Mouse (Mus musculus) limb, embryonic 13.5 days (tissue): ENCODE measurements at regions not wholly inside any gene's neighbourhood (a gene's known extent, or its start where the extent isn't known, plus 50 kb on each side); places are given as distances from the start of the nearest gene placed in this dataset.

Experiments used
- ATAC-seq: fragments of 200-750 bp; cut with Nextera tagmentation; 2 replicates; pipeline ENCODE4 v1.8.0; 2017; ENCODE audit warnings: low read depth, moderate number of reproducible peaks, moderate TSS enrichment; ENCODE audit not compliant: low FRiP score
- H3K27ac ChIP-seq: fragments of 300-500 bp; sonication (generic); 2 replicates; pipeline ENCODE4 v1.5.1; 2015; ENCODE audit warnings: inconsistent platforms, mild to moderate bottlenecking, moderate library complexity
- H3K27me3 ChIP-seq: fragments of 300-500 bp; sonication (generic); 2 replicates; pipeline ENCODE4 v1.6.1; 2015; ENCODE audit warnings: mild to moderate bottlenecking, inconsistent platforms
- H3K36me3 ChIP-seq: fragments of 300-500 bp; sonication (generic); 2 replicates; pipeline ENCODE4 v1.6.1; 2015; ENCODE audit warnings: inconsistent platforms, mild to moderate bottlenecking, moderate library complexity
- H3K4me1 ChIP-seq: fragments of 300-500 bp; sonication (generic); 2 replicates; pipeline ENCODE4 v1.6.1; 2015; ENCODE audit warnings: inconsistent platforms
- H3K4me2 ChIP-seq: fragments of 300-500 bp; sonication (generic); replicated peaks from 2 replicates; pipeline ENCODE4 v1.6.1; 2015; ENCODE audit warnings: inconsistent platforms, mild to moderate bottlenecking, moderate library complexity
- H3K4me3 ChIP-seq: fragments of 300-500 bp; sonication (generic); 2 replicates; pipeline ENCODE4 v1.5.1; 2015; ENCODE audit warnings: moderate library complexity, mild to moderate bottlenecking, inconsistent platforms
- H3K9ac ChIP-seq: fragments of 300-500 bp; sonication (generic); 2 replicates; pipeline ENCODE4 v1.6.1; 2015; ENCODE audit warnings: mild to moderate bottlenecking, inconsistent platforms
- H3K9me3 ChIP-seq: fragments of 300-500 bp; sonication (generic); 2 replicates; pipeline ENCODE4 v1.6.1; 2016; ENCODE audit warnings: inconsistent platforms
- WGBS: fragments of 180-500 bp; shearing (Covaris S2); methylation state at CpG from one replicate; pipeline ENCODE4 v1.1.7; 2015; 5-methylcytosine and 5-hydroxymethylcytosine counted together

DNA sequence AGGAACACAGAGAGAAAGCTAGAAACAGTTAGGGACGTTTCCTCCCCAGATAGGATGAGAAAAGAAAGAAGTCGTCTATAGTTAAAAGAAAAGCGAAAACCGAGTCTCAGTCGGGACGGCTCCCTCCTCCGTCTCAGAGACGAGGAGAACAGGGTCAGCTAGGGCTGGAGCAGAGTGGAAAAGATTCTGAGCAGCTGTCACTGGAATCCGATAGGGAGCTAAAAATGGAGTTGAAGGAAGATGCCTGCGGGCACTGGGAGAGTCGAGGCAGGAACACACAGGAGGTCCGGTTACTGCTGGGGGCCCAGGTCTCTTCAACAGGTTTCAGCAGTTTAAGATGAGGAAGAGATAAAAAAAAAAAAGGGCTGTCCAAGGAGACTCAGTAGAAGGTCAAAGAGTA is 99.9 kb upstream of the Rreb1 start:
- H3K27me3 ChIP-seq, result no peaks in the 10 kb centered on the region
- 0 out of 2 replicates have a peak, but pooled peaks cover 8% of the 10 kb centered on the region for H3K4me1 ChIP-seq
- no peaks in the 10 kb centered on the region for H3K36me3 ChIP-seq
- ATAC-seq, result no peak
- no peak overlapping the region for H3K9ac ChIP-seq
- 70% methylated on average over 12 of the region's 12 CpGs for WGBS
- H3K4me2 ChIP-seq, result no peak overlapping the region
- H3K9me3 ChIP-seq, result no peaks in the 10 kb centered on the region
- no peak overlapping the region for H3K4me3 ChIP-seq
- H3K27ac ChIP-seq, result no peak overlapping the region

DNA sequence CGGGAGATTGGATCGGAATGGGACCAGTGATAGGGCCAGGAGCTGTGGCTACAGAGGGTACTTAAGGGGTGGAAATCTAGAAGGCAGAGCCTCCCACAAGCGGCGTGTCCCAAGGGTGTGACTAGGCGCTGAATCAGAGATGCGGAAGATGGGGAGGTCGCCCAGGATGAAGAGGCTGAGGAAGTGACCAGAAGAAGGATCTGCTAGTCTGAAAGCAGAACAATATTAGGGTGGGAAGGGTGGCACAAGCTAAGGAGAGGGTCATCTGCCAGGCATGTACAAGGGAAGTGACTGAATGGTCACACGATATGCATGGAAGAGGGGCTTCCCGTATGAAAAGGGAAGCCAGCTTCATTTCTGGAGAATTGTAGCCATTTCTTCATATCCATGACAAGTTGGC is 99.4 kb upstream of the Rreb1 start:
- Histone ChIP-seq H3K4me1 (0 out of 2 replicates have a peak, but pooled peaks cover 8% of the 10 kb centered on the region), H3K9me3 (no peaks in the 10 kb centered on the region), H3K9ac (no peak overlapping the region), H3K27ac (no peak overlapping the region), H3K4me2 (no peak overlapping the region), H3K4me3 (no peak overlapping the region), H3K27me3 (no peaks in the 10 kb centered on the region), H3K36me3 (no peaks in the 10 kb centered on the region)
- WGBS, result 89% methylated on average over 9 of the region's 9 CpGs
- no peak for ATAC-seq

DNA sequence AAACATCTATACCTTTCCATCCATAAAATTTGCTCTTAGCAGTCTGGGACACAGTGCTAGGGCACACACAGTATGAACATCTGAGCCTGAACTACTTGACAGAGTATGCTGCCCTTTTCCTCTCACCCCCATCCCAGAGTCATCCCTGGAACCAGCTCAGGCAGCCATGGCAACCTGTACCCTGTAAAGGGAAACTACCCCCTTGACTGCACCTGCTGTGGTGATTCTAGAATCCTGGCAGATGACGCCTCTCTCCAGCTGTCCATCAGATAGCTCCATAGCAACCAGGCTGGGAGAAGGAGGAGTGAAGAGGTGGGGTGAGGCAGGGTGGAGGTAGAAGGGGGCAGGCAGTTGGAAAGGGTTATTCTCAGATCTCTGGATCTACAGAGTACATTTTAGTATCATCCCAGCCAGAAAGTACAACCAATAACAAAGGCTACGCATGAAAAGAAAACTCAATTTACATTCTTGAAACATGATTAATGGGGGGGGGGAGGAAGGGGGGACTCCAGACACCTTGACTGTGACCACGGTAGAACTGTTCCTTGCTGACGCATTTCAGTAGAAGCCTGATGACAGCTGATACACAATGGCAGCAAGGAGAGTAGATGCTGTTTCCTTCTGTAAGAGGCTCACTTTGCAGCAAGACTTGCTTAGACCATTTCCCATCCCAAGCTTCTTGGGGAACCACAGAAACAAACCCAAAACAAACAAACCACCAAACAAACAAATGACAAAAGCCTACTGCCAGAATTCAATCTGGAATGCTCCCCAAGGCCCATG is 97.2 kb upstream of the Rreb1 start:
- 51% methylated on average over 4 of the region's 4 CpGs for WGBS
- ATAC-seq, result peak; percentile 69

DNA sequence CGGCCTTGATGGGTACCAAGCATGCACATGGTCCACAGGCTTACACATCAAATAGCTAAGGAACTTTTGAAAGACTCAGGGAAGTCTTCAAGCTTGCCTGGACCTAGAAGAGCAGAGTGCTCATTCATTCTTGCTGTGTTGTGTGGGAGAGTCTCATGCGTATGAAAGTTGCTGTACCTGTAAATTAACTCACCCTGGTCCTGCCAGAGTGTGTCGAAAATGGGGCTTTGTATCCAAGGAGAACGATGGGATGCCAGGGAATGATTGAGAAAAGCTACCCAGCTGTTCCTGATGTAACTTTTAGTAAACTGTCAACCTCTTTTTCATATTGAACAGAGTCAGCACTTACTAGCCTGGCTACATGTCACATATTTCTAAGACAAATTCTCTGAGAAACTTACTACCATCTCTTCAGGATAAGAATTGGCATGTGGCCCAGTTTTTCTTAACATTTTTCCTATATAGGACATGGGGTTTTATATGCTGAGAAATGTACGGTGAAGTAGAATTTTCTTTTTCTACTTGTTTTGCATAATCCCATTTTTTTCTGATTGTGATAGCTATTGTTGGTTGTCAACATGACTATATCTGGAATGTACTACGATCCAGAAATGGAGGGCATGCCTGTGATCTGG is 95.0 kb upstream of the Rreb1 start:
- H3K9ac ChIP-seq, result no peak overlapping the region
- no peak overlapping the region for H3K27ac ChIP-seq
- H3K4me2 ChIP-seq, result no peak overlapping the region
- WGBS, result 80% methylated on average over 6 of the region's 6 CpGs
- H3K27me3 ChIP-seq, result no peaks in the 10 kb centered on the region
- ATAC-seq, result no peak
- no peak overlapping the region for H3K4me3 ChIP-seq
- no peaks in the 10 kb centered on the region for H3K4me1 ChIP-seq
- no peaks in the 10 kb centered on the region for H3K36me3 ChIP-seq
- no peaks in the 10 kb centered on the region for H3K9me3 ChIP-seq

More for the DNA sequence above, 97.2 kb upstream of the Rreb1 start:
- Histone ChIP-seq H3K9me3 (no peaks in the 10 kb centered on the region), H3K36me3 (no peaks in the 10 kb centered on the region), H3K27ac (no peak overlapping the region), H3K27me3 (no peaks in the 10 kb centered on the region), H3K9ac (no peak overlapping the region), H3K4me2 (no peak overlapping the region), H3K4me1 (0 out of 2 replicates have a peak, but pooled peaks cover 4% of the 10 kb centered on the region), H3K4me3 (no peak overlapping the region)

DNA sequence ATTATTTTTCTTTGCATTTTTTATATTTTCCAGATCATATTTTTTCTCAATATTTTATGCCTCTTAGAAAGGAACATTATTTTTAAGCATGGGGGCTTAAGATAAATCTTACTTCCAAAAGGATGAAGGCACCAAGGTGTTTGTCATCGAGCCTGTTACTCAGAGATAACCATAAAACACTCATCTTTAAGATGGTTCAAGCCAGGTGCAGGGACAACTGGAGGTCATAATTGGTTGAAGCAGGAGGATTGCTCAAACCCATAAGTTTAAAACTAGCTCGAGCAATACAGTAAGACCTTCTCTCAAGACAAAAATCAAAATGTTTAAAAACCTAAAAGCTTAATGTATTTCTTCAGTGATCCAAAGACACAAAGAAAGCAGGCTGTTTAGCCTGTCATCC is 92.6 kb upstream of the Rreb1 start:
- Histone ChIP-seq H3K27me3 (no peaks in the 10 kb centered on the region), H3K4me3 (no peak overlapping the region), H3K4me2 (no peak overlapping the region), H3K27ac (no peak overlapping the region), H3K4me1 (no peaks in the 10 kb centered on the region), H3K9me3 (no peaks in the 10 kb centered on the region), H3K9ac (no peak overlapping the region), H3K36me3 (no peaks in the 10 kb centered on the region)
- WGBS, result 70% methylated on average over 2 of the region's 2 CpGs
- no peak for ATAC-seq

DNA sequence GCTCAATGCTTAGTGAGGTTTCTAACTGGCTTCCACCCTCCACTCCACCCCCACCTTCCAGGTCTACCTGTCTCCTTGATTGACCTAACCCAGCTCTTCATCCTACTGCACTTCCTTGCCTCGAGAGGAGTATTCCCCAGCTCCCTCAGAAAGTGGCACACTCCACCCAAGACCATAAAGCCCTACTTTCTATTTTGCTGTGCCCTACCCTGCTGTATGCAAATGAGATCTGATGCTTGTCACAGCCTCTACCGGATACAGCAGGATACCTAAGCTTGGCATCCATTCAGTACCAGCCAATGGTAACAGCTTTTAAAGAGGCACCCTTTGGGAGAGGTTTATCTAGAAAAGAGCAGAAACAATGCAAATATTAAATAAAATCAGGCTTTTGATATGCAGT is 92.1 kb upstream of the Rreb1 start:
- no peak overlapping the region for H3K9ac ChIP-seq
- WGBS, result 53% methylated on average over 2 of the region's 2 CpGs
- ATAC-seq, result no peak

DNA sequence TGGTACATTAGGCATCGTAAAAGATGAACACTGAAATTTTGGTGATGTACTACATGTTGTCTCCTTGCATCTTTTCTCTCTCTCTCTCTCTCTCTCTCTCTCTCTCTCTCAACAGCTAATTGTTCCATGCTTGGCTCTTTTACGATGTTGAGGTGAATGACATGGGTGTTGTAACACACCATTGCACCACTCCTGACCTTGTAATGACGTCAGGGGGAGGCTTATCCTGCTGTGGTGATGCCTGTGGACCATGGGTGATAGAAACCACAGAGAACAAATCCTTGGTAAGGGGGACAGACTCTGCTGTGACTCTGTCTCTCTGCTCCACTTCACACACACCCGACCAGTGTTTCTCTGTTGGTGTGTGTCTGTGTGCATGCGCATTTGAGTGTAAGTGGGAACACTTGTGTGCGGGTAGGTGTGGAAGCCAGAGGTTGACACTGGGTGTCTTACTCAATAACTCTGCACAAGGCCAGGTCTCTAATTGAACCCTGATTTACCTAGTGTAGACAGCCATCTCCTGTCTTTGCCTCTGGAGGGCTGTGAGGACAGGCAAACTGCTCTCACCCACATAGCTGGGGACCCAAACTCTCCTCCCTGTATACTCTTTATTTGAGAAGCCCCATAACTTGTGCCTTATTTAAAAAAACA is 88.9 kb upstream of the Rreb1 start:
- Histone ChIP-seq H3K27me3 (no peaks in the 10 kb centered on the region), H3K9ac (no peak overlapping the region), H3K4me2 (no peak overlapping the region), H3K4me3 (no peak overlapping the region), H3K27ac (no peak overlapping the region), H3K4me1 (no peaks in the 10 kb centered on the region), H3K9me3 (no peaks in the 10 kb centered on the region), H3K36me3 (no peaks in the 10 kb centered on the region)
- WGBS, result 85% methylated on average over 6 of the region's 6 CpGs
- no peak for ATAC-seq

More for the DNA sequence above, 92.1 kb upstream of the Rreb1 start:
- Histone ChIP-seq H3K4me3 (no peak overlapping the region), H3K4me1 (no peaks in the 10 kb centered on the region), H3K4me2 (no peak overlapping the region), H3K27me3 (no peaks in the 10 kb centered on the region), H3K27ac (no peak overlapping the region), H3K9me3 (no peaks in the 10 kb centered on the region), H3K36me3 (no peaks in the 10 kb centered on the region)

DNA sequence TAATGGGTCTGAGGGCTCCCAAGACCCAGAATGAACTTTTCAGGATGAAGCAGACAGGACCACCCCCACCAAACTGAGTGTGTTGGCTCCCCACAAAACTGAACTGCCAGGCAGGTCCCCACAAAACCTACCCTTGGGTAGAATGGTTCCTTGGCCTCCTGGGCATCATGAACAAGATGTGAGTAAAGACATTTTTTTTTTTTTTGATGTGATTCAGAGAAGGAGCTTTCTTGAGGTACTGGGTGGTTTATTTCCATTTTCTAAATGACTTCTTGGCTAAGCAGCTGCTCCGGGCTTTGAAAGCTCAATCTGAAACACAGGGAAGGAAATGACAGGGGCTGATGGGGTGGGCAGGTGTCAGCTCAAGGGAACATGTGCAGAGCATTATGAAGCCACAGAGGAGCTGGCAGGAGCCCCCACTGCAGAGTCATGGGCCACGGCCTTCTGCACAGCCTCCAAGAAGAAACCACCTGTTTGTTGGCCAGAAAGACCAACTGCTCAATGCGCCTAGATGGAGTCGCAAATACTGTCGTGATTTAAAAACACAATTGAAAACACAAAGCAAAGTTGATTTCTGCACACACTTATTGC is 86.2 kb upstream of the Rreb1 start:
- Histone ChIP-seq H3K36me3 (no peaks in the 10 kb centered on the region), H3K4me3 (no peak overlapping the region), H3K4me1 (no peaks in the 10 kb centered on the region), H3K9ac (no peak overlapping the region), H3K27ac (no peak overlapping the region), H3K4me2 (no peak overlapping the region), H3K27me3 (no peaks in the 10 kb centered on the region), H3K9me3 (no peaks in the 10 kb centered on the region)
- ATAC-seq, result no peak
- 75% methylated on average over 5 of the region's 5 CpGs for WGBS

DNA sequence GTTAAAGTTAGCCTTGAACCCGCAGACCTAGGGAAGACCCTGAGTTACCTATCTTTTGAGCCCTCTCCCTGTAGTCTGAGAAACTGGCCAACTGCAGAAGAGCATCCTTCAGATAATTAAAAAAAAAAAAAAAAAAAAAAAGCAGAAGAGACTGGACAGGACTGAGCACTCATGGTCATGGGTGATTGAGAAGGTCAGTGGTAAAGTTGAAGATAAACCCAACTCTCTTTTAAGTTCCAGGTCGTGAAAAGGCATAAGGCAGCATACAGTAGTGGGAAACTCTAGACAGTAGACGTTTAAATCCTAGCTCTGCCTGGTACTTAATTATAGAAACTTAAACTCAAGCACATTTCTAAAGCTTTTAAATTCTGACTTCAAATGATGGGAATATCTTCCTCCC is 84.6 kb upstream of the Rreb1 start:
- no peak overlapping the region for H3K27ac ChIP-seq
- no peak overlapping the region for H3K4me2 ChIP-seq
- no peak overlapping the region for H3K9ac ChIP-seq
- H3K4me3 ChIP-seq, result no peak overlapping the region
- no peaks in the 10 kb centered on the region for H3K36me3 ChIP-seq
- no peaks in the 10 kb centered on the region for H3K9me3 ChIP-seq
- no peak for ATAC-seq
- 79% methylated on average over 3 of the region's 3 CpGs for WGBS
- no peaks in the 10 kb centered on the region for H3K27me3 ChIP-seq
- H3K4me1 ChIP-seq, result no peaks in the 10 kb centered on the region

DNA sequence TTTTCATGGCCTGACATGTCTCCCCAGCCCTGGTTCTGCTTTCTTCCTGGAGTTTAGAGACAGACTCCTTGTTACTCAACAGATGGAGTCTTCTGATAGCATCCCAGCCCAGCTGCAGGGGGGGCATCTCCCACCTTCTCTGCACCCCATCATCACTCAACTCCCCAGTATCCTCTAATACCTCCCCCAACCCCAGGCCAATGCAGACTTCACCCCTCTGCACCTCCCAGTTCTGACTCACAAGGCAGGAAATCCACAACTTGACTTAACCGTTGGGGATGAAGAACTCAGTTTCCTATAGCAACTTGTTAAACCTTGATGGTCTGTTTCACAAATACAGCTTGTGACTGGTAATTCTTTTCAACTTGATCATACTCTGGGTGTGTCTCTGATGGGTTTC is 73.7 kb upstream of the Rreb1 start:
- H3K36me3 ChIP-seq, result no peaks in the 10 kb centered on the region
- 49% methylated on average over 1 of the region's 1 CpGs for WGBS
- no peak overlapping the region for H3K9ac ChIP-seq
- H3K27ac ChIP-seq, result no peak overlapping the region
- H3K27me3 ChIP-seq, result no peaks in the 10 kb centered on the region
- ATAC-seq, result no peak
- H3K4me3 ChIP-seq, result no peak overlapping the region
- no peaks in the 10 kb centered on the region for H3K9me3 ChIP-seq
- H3K4me1 ChIP-seq, result no peaks in the 10 kb centered on the region
- no peak overlapping the region for H3K4me2 ChIP-seq

DNA sequence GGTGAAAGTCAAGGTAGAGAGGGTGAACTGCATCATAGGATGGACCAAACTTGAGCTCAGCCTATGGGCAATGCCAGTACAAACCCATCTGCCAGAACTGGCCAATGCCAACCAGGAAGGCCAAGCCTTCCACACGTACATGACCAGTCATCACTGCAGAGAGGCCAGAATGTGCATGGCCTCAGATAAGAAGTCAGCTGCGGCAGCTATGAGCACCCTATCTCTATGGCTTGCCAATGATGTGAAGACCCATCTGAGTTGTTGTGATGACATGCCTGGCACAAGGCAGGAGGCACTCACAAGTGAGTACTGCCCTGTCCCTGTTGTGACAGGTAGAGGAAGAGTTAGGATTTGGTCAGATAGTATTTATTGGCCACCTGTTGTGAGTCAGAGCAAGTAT is 72.7 kb upstream of the Rreb1 start:
- no peak for ATAC-seq
- WGBS, result 85% methylated on average over 2 of the region's 2 CpGs

DNA sequence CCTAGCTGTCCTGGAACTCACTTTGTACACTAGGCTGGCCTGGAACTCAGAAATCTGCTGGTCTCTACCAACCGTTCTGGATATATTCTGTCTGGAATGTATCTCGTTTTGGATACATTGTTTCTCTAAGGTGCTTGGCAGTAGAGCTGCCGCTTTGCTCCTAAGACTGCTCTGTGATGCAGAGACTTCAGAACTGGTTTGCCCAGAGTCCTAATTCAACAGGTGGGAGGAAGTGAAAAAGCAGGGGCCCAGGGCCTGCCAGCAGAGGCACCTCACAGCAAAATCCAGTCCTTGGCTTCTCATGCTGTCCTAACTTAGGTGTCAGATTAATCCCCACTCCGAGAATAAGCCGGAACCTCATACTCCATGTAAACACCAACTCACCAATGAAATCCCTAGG is 67.3 kb upstream of the Rreb1 start:
- no peaks in the 10 kb centered on the region for H3K4me1 ChIP-seq
- no peak overlapping the region for H3K9ac ChIP-seq
- no peaks in the 10 kb centered on the region for H3K27me3 ChIP-seq
- no peaks in the 10 kb centered on the region for H3K36me3 ChIP-seq
- no peak overlapping the region for H3K27ac ChIP-seq
- no peak overlapping the region for H3K4me3 ChIP-seq
- no peaks in the 10 kb centered on the region for H3K9me3 ChIP-seq
- H3K4me2 ChIP-seq, result no peak overlapping the region
- WGBS, result 85% methylated on average over 5 of the region's 5 CpGs
- ATAC-seq, result no peak

More for the DNA sequence above, 72.7 kb upstream of the Rreb1 start:
- no peaks in the 10 kb centered on the region for H3K4me1 ChIP-seq
- no peaks in the 10 kb centered on the region for H3K36me3 ChIP-seq
- no peak overlapping the region for H3K4me3 ChIP-seq
- no peaks in the 10 kb centered on the region for H3K9me3 ChIP-seq
- H3K9ac ChIP-seq, result no peak overlapping the region
- H3K27ac ChIP-seq, result no peak overlapping the region
- no peaks in the 10 kb centered on the region for H3K27me3 ChIP-seq
- H3K4me2 ChIP-seq, result no peak overlapping the region
